Mouse (Mus musculus) heart, embryonic 10.5 days (tissue): ENCODE measurements around the gene Glul. TPM values are rescaled to one million over a fixed set of nuclear protein-coding genes. Genes with fewer than 3 reads are reported as not detected.

ENCODE experiments used
- DNase-seq: peaks from one replicate; pipeline ENCODE4 v3.0.0-alpha.2; 2017; ENCODE audit warnings: low spot score
- H3K27ac ChIP-seq: fragments of 300-500 bp; sonication (generic); 2 replicates; pipeline ENCODE4 v1.5.1; 2016; ENCODE audit warnings: mild to moderate bottlenecking
- H3K27me3 ChIP-seq: fragments of 300-500 bp; sonication (generic); 2 replicates; pipeline ENCODE4 v1.6.1; 2016; ENCODE audit warnings: mild to moderate bottlenecking; ENCODE audit not compliant: poor library complexity, insufficient read depth, severe bottlenecking
- H3K36me3 ChIP-seq: fragments of 300-500 bp; sonication (generic); 2 replicates; pipeline ENCODE4 v1.6.1; 2016; ENCODE audit warnings: mild to moderate bottlenecking, moderate library complexity
- H3K4me1 ChIP-seq: fragments of 300-500 bp; sonication (generic); 2 replicates; pipeline ENCODE4 v1.6.1; 2016; ENCODE audit warnings: mild to moderate bottlenecking
- H3K4me3 ChIP-seq: fragments of 300-500 bp; sonication (generic); 2 replicates; pipeline ENCODE4 v1.5.1; 2016; ENCODE audit warnings: mild to moderate bottlenecking, moderate library complexity
- H3K9me3 ChIP-seq: fragments of 300-500 bp; sonication (generic); 2 replicates; pipeline ENCODE4 v1.6.1; 2016; ENCODE audit warnings: mild to moderate bottlenecking, moderate library complexity
- WGBS: fragments of 180-500 bp; shearing (Covaris S2); methylation state at CpG from one replicate; pipeline ENCODE4 v1.1.7; 2016; 5-methylcytosine and 5-hydroxymethylcytosine counted together
- polyA plus RNA-seq: library from polyadenylated mRNA; unstranded; fragments of >200 nt; fragmentation: Nextera tagmentation; extraction: Ambion mirVana; gene quantifications from 2 replicates; pipeline ENCODE4 v1.2.1, GENCODE M21; 2016

Gene Glul
- polyA plus RNA-seq, 1 experiment from 2014 or later, result 96.6 TPM

DNA sequence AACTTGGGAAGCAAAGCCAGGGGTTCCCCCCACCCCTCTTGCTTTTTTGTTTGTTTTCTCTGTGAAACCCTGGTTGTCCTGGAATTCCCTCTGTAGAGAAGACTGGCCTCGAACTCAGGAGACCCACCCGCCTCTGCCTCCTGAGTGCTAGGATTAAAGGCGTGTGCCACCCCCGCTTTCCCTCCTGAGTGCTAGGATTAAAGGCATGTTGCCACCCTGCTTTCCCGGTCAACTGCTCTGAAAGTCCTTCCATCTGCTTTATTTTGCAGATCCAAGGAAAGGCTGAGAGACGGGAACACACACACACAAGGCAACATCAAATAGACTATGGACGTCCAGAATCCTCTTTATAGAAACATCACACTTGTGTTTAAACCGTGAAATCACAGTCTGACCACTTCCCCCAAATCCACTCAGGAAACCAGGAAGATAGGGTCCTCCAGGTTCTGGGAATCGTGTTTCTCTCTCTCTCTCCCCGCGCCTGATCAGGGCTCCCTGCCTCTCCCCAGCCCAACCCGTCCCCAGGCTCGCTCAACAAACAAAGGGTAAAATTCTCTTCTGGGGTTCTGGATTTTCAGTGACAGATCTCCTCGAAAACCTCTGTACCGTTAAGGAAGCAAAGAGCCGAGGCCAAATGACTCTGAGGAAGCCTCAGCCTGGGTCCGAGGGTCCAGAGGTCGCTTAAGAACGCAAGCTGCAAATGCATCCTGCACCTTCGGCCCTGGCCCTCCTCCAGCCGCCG lies 584 bp upstream of the Glul start:
- H3K27ac ChIP-seq, result peak overlapping the region; percentile 96
- no peaks in the 10 kb centered on the region for H3K9me3 ChIP-seq
- peaks cover 22% of the 10 kb centered on the region for H3K4me1 ChIP-seq
- WGBS, result 17% methylated on average over 22 of the region's 22 CpGs
- H3K4me3 ChIP-seq, result peak overlapping the region; percentile 87
- no peaks in the 10 kb centered on the region for H3K27me3 ChIP-seq
- H3K36me3 ChIP-seq, result peaks cover 16% of the 10 kb centered on the region
- no peak for DNase-seq

DNA sequence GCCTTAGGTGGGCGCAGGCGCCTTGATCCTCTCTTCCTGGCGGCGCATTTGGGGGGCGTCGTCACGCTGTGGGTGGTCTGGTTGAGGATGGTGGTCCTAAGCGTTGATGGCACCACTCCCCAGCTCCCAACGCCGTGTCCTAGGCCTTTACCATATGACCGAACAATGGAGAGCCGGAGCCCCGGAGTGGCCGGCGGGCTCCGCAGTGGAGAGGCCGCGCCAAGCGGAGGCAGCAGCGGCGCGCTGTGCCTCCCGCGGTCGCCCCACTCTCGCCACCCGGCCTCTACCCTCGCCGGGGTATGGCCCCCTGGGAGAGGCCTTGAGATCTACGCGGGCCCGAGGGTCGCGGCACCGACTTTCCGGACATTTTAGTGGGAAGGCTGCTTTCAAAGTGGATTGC lies 637 bp downstream of the Glul start:
- WGBS, result under 1% methylated on average over 35 of the region's 36 CpGs
- Histone ChIP-seq H3K9me3 (no peaks in the 10 kb centered on the region), H3K4me3 (peak overlapping the region; percentile 87)

DNA sequence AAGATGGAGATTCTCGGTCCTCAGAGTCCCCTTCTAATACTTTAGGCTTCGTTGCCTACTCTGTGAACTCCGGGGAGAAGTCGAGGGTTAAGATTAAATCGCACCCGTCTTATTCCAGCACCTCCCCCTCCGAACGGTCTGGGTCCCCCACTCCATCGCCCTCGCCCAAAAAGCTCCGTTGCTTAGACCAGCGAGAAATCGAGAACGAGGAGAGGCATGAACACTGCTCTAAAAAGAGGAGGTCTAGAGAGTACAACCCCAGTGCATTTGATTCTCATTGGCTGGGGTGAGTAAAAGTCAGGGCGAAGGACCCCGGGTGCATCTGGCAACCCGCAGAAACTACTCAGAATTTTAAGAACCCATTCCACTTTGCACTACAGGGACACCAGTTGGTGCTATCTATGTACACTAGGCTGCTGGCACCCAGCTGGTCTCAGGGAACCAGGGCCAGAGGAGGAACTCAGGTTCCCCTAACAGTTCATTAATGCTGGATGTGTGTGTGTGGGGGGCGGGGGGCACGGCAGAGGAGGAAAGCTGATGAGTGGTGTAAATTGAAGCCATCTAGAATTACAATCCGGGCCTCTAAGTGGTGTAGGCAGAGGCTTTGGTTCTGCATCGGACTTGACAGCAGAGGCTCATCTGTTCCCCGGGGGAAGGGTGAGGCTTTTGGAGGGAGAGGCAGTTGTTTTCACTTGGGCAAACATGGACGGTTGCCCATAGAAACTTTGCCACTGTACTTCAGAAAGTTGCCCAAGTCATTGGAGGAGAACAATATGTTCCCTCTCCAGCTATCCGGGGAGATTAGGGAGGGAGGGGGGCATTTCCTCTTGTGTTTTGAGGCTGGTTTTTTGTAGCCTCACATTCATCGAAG lies 1.4 kb downstream of the Glul start:
- H3K4me3 ChIP-seq, result peak overlapping the region; percentile 87
- H3K4me1 ChIP-seq, result peaks cover 22% of the 10 kb centered on the region
- H3K36me3 ChIP-seq, result peaks cover 35% of the 10 kb centered on the region
- WGBS, result 3% methylated on average over 25 of the region's 25 CpGs
- no peaks in the 10 kb centered on the region for H3K9me3 ChIP-seq
- DNase-seq, result no peak
- H3K27ac ChIP-seq, result peak overlapping the region; percentile 96
- no peaks in the 10 kb centered on the region for H3K27me3 ChIP-seq

More for the DNA sequence above, 637 bp downstream of the Glul start:
- Histone ChIP-seq H3K4me1 (peaks cover 22% of the 10 kb centered on the region), H3K27ac (peak overlapping the region; percentile 96), H3K27me3 (no peaks in the 10 kb centered on the region), H3K36me3 (peaks cover 28% of the 10 kb centered on the region)
- DNase-seq, result no peak

DNA sequence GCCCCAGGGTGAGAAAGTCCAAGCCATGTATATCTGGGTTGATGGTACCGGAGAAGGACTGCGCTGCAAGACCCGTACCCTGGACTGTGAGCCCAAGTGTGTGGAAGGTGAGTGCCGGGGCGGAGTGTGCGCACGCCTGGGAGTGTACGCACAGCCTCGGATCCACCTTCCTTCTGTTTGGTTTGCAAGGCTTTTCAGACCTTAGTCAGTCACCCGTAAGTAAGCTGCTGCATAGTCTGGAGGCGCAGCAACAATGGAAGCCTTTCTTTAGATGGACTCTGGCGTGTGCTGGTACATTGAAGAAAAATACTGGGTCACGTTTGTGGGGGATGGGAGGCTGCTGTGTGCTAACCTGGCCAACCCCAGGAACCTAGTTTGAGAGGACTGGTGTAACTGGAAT lies 3.3 kb downstream of the Glul start:
- DNase-seq, result no peak
- H3K9me3 ChIP-seq, result no peaks in the 10 kb centered on the region
- H3K4me3 ChIP-seq, result no peak overlapping the region
- H3K27me3 ChIP-seq, result no peaks in the 10 kb centered on the region
- 90% methylated on average over 13 of the region's 13 CpGs for WGBS
- H3K4me1 ChIP-seq, result peaks cover 14% of the 10 kb centered on the region
- no peak overlapping the region for H3K27ac ChIP-seq
- peaks cover 54% of the 10 kb centered on the region for H3K36me3 ChIP-seq

DNA sequence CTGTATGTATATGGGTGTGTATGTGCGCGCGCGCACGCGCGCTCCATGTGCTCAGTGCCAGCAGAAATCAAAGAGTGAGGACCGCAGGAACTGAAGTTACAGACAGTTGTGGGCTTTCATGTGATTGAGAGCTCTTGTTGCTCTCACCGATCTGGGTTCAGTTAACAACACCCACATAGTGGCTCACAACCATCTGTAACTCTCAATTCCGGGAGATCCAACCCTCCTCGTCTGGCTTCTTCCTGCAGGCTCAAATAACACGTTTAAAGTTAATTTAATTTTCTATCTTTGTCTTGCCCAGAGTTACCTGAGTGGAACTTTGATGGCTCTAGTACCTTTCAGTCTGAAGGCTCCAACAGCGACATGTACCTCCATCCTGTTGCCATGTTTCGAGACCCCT lies 4.5 kb downstream of the Glul start:
- DNase-seq, result no peak
- Histone ChIP-seq H3K9me3 (no peaks in the 10 kb centered on the region), H3K36me3 (peaks cover 66% of the 10 kb centered on the region), H3K4me3 (no peak overlapping the region), H3K27ac (no peak overlapping the region), H3K4me1 (peaks cover 9% of the 10 kb centered on the region), H3K27me3 (no peaks in the 10 kb centered on the region)
- 97% methylated on average over 14 of the region's 14 CpGs for WGBS

DNA sequence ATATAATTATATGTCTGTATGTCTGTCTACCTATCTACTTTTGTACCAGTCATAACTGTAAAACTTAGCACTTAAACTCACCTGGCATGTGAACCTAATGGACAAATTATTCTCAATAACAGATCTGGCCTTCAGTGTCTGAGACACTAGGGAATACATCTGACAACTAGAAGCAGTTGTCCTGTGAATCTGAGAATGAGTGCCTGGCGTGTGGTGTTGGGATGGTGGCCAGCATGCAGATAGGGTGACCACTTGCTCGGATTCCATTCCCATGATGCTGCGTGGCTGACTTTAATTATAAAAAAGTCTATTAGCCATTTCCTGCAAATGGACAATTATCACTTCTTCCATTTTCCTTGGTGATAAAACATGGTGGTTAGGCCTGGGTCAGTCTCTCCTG lies 6.1 kb downstream of the Glul start:
- Histone ChIP-seq H3K4me3 (no peak overlapping the region), H3K4me1 (peaks cover 8% of the 10 kb centered on the region), H3K36me3 (peaks cover 76% of the 10 kb centered on the region), H3K27ac (no peak overlapping the region), H3K27me3 (no peaks in the 10 kb centered on the region), H3K9me3 (no peaks in the 10 kb centered on the region)
- WGBS, result 89% methylated on average over 3 of the region's 3 CpGs
- no peak for DNase-seq

DNA sequence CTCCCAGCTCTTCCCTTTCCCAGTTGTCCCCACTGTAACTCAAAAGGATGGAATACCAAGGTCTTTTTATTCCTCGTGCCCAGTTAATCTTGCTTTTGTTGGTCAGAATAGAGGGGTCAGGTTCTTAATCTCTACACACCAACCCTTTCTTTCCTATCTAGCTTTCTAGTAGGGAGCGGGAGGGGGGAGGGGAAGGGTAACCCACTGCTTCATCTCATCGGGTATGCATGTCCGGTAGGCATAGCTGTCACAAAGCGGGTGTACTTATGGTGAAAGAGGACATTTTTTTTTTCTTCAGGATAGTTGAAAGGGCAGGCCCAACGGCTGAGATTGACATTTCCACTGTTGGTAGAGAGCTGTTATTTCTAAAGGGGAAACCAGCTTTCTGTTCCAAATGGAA lies 8.5 kb downstream of the Glul start:
- H3K36me3 ChIP-seq, result peaks cover 74% of the 10 kb centered on the region
- no peaks in the 10 kb centered on the region for H3K9me3 ChIP-seq
- WGBS, result 83% methylated on average over 6 of the region's 6 CpGs
- H3K4me1 ChIP-seq, result no peaks in the 10 kb centered on the region
- no peaks in the 10 kb centered on the region for H3K27me3 ChIP-seq
- H3K4me3 ChIP-seq, result no peak overlapping the region
- DNase-seq, result no peak
- no peak overlapping the region for H3K27ac ChIP-seq

DNA sequence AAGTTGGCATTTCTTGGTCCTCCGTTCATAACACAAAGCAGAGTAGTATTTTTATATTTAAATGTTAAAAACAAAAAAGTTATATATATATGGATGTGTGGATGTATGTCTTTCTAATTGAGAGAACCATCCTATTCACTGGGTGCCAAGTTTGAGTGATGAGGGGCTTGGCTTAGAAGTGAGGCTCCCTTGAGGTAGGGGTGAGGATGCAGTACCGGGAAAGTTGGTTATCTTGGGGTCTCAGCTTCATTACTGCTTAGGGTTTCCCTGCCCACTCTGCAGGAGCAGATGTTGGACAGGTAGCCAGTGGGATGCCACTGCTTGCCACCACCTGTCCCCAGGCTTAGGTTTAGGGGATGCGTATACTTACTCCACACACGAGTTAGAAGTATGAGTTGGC lies 9.0 kb downstream of the Glul start:
- Histone ChIP-seq H3K27me3 (no peaks in the 10 kb centered on the region), H3K36me3 (peaks cover 69% of the 10 kb centered on the region), H3K9me3 (no peaks in the 10 kb centered on the region), H3K4me3 (no peak overlapping the region), H3K27ac (no peak overlapping the region), H3K4me1 (no peaks in the 10 kb centered on the region)
- 89% methylated on average over 4 of the region's 4 CpGs for WGBS
- no peak for DNase-seq

DNA sequence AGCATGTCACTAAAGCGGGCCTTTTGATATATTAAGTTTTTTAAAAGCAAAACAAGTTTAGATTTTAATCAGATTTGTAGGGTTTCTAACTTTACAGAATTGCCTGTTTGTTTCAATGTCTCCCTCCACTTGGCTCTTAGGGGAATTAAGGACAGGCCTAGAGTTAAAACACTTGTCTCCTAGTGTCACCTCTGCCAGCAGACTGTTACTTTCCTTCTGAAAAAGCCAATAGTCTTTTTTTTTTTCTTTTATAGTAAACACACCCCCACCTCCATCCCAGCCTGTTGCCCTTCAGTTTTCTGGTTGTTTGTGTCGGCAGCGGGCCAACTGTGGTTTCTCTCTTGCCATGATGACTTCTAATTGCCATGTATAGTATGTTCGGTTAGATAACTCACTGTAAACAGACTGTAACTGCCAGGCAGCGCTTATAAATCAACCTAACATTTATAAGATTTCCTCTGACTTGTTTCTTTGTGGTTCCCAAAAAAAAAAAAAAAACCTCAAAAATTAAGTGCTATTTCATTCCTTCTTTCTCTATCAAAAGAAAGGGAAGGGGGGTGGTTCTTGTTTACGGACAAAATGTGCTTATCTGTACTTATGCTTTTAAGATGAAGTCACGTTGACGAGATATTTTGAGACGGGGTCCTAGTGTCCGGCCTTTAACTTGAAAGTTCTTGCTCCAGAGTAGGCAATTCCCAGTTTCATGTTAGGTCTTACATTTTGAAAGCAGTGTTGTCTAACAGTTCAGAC lies 9.6 kb downstream of the Glul start:
- DNase-seq, result no peak
- Histone ChIP-seq H3K27ac (no peak overlapping the region), H3K4me1 (no peaks in the 10 kb centered on the region), H3K36me3 (peaks cover 63% of the 10 kb centered on the region), H3K27me3 (no peaks in the 10 kb centered on the region), H3K9me3 (no peaks in the 10 kb centered on the region), H3K4me3 (no peak overlapping the region)
- WGBS, result 86% methylated on average over 10 of the region's 10 CpGs

DNA sequence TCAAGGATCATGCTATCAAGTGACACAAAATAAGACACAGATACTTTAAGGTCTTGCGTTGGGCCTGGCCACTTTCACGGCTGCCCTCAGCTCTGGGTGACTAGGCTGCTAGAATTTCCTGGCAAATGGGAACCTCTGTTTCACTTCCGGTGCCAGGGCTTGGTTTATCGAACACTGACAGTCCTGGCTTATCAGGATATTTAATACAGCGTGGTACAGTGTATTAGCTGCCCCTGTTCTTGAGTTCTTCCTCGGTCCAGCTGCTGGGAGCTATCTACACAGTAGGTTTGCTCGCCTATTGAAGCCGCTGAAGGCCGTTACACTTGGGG lies 10.2 kb downstream of the Glul start:
- H3K36me3 ChIP-seq, result peaks cover 57% of the 10 kb centered on the region
- no peaks in the 10 kb centered on the region for H3K4me1 ChIP-seq
- no peaks in the 10 kb centered on the region for H3K9me3 ChIP-seq
- no peak for DNase-seq
- H3K27me3 ChIP-seq, result no peaks in the 10 kb centered on the region
- no peak overlapping the region for H3K27ac ChIP-seq
- H3K4me3 ChIP-seq, result no peak overlapping the region
- 91% methylated on average over 9 of the region's 9 CpGs for whole genome bisulfite sequencing

DNA sequence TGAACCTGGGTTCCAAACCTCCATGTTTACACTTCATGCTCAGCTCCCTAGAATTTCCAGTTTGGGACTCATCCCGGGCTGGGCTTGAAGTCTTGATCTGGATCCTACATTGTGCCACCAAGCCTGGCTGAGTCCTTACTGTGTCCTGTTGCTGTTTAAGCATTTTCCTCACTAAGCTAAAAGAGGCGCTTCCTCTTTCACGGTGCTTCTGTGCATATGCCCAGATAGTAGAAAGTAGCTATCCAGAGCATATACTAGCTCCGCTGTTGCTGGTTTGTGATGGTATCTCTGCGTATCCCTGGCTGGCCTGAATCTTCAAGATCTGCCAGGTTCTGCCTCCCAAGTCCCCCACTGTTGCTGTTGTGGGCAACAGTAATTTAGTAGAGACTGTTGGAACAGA lies 10.7 kb downstream of the Glul start:
- H3K36me3 ChIP-seq, result peaks cover 52% of the 10 kb centered on the region
- no peaks in the 10 kb centered on the region for H3K9me3 ChIP-seq
- no peak overlapping the region for H3K27ac ChIP-seq
- no peaks in the 10 kb centered on the region for H3K4me1 ChIP-seq
- H3K4me3 ChIP-seq, result no peak overlapping the region
- WGBS, result 89% methylated on average over 5 of the region's 5 CpGs
- no peak for DNase-seq
- no peaks in the 10 kb centered on the region for H3K27me3 ChIP-seq

DNA sequence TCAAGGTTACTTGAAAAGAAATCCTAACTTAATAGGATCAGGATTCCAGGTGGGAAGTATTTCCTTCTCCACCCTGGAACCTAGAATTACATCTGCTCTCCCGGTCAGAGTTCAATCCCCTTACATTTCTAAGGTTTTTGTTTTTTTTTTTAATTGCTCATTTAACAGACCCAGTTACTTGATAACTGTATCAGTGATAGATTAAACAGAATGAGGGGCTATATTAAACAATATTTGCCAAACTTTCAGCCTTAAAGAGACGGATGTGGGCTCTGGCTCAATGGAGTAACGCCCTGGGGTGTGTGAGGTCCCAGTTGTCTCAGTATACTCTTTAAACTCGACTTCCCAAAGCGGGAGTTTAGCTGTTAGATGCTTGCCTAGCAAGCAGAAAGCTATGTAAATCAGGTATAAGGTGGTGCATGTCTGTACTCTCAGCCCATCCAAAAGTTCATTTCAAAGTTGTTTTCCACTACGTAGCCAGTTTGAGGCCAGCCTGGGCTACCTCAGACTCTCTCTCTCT lies 11.6 kb downstream of the Glul start:
- Histone ChIP-seq H3K4me3 (no peak overlapping the region), H3K9me3 (no peaks in the 10 kb centered on the region), H3K4me1 (no peaks in the 10 kb centered on the region), H3K36me3 (peaks cover 43% of the 10 kb centered on the region), H3K27ac (no peak overlapping the region), H3K27me3 (no peaks in the 10 kb centered on the region)
- DNase-seq, result no peak
- 84% methylated on average over 6 of the region's 6 CpGs for WGBS

DNA sequence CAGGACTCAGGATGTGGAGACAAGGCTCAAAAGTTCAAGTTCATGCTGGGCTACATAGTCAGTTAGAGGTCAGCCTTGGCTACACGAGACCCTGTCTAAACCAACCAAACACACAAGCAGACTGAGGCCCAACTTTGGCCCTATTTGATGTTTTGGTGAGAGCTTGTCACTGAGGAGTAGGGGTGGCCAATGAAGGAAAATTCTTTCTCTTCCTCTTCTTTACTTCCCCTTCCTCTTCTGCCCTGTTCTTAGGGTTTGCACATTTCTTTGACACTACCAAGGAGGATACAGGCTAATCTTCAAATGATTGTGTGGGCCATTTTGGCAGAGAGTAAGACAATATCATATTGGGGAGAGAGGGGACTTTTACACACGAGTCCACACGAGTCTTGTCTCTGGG lies 14.1 kb downstream of the Glul start:
- Histone ChIP-seq H3K4me1 (peaks cover 6% of the 10 kb centered on the region; the same call in 1 of the 2 replicates), H3K27me3 (no peaks in the 10 kb centered on the region), H3K4me3 (no peak overlapping the region), H3K9me3 (no peaks in the 10 kb centered on the region), H3K27ac (no peak overlapping the region), H3K36me3 (peaks cover 18% of the 10 kb centered on the region)
- WGBS, result 69% methylated on average over 3 of the region's 3 CpGs
- no peak for DNase-seq
